Mouse (Mus musculus) megakaryocyte, embryonic 14.5 days (primary cell): ENCODE data around the gene Fgf18.

Experiments used
- FLI1 ChIP-seq: IDR thresholded peaks from 2 replicates; pipeline ENCODE4 v1.6.1; 2012; ENCODE audit warnings: low read length, inconsistent platforms, mixed read lengths
- GATA1 ChIP-seq: IDR thresholded peaks from 3 replicates; pipeline ENCODE4 v1.6.1; 2012; ENCODE audit warnings: mixed read lengths, low read length, inconsistent platforms, borderline replicate concordance

GRCm38 (mm10) chr11:33084041-33084440 is 63.2 kb downstream of the Fgf18 start:
- TF ChIP-seq GATA1 (no peak), FLI1 (no peak)
